Mouse (Mus musculus): ENCODE measurements around the gene Gfpt1. TPM values are rescaled to one million over a fixed set of nuclear protein-coding genes. Genes with fewer than 3 reads are reported as not detected.

Gene Gfpt1
- total RNA-seq (2023) = 10 to 100 TPM; 27.2 to 30.4 TPM

GRCm38 (mm10) chr6:87042337-87043130, at the start of gene Gfpt1:
Gfpt1 (plus strand) TSS chr6:87042846.

GRCm38 (mm10) chr6:87008887-87009286, 33.8 kb upstream of the Gfpt1 start, which contains the start of gene Nfu1:
Nfu1 (plus strand) TSS chr6:87009236.

GRCm38 (mm10) chr6:87104123-87104796, 61.6 kb downstream of the Gfpt1 start, which contains the start of gene D6Ertd527e:
D6Ertd527e (plus strand) TSS chr6:87104746.

Other genes with a start within 250 kb of the Gfpt1 start
- 10 to 100 TPM; 22.8 to 23.9 TPM for gene Anxa4, start 249.3 kb upstream of the Gfpt1 start, total RNA-seq (2023)
- gene Aak1, start 193.3 kb upstream of the Gfpt1 start, total RNA-seq (2023) = 10 to 100 TPM; 37.1 to 39.3 TPM
- gene Nfu1, start 33.6 kb upstream of the Gfpt1 start, total RNA-seq (2023) = 10 to 100 TPM; 54.6 to 55.6 TPM
- gene D6Ertd527e, start 61.9 kb downstream of the Gfpt1 start, total RNA-seq (2023) = under 1 TPM in 1 of 2 experiments, not detected in 1; 0.27 TPM

Measured in neutrophil, adult 59 days (primary cell).